Mouse (Mus musculus): ENCODE data around the gene Ces3b. TPM values are rescaled to one million over a fixed set of nuclear protein-coding genes. Genes with fewer than 3 reads are reported as not detected.

Gene Ces3b
- polyA plus RNA-seq, 1 experiment from 2014 or later, result not detected

Other genes with a start within 250 kb of the Ces3b start
- gene Ces2c, start 236.7 kb upstream of the Ces3b start, polyA plus RNA-seq (2016; fragmentation: Nextera tagmentation; extraction: Ambion mirVana), result not detected in 2 replicates
- gene Ces2e, start 157.5 kb upstream of the Ces3b start, polyA plus RNA-seq (2016; fragmentation: Nextera tagmentation; extraction: Ambion mirVana), result not detected in 2 replicates
- not detected in 2 replicates for gene Ces2f, start 136.4 kb upstream of the Ces3b start, polyA plus RNA-seq (2016; fragmentation: Nextera tagmentation; extraction: Ambion mirVana)
- gene Ces2g, start 122.0 kb upstream of the Ces3b start, polyA plus RNA-seq (2016; fragmentation: Nextera tagmentation; extraction: Ambion mirVana), result not detected in 2 replicates
- gene Ces2h, start 82.9 kb upstream of the Ces3b start, polyA plus RNA-seq (2016; fragmentation: Nextera tagmentation; extraction: Ambion mirVana), result not detected in 2 replicates
- gene Ces3a, start 35.2 kb upstream of the Ces3b start, polyA plus RNA-seq (2016; fragmentation: Nextera tagmentation; extraction: Ambion mirVana), result not detected in 2 replicates
- not detected in 2 replicates for gene Ces4a, start 48.0 kb downstream of the Ces3b start, polyA plus RNA-seq (2016; fragmentation: Nextera tagmentation; extraction: Ambion mirVana)
- 120 and 124 TPM in 2 replicates for gene Cbfb, start 86.9 kb downstream of the Ces3b start, polyA plus RNA-seq (2016; fragmentation: Nextera tagmentation; extraction: Ambion mirVana)
- 26.3 and 26.7 TPM in 2 replicates for gene D230025D16Rik, start 141.4 kb downstream of the Ces3b start, polyA plus RNA-seq (2016; fragmentation: Nextera tagmentation; extraction: Ambion mirVana)
- 7.1 and 9.1 TPM in 2 replicates for gene B3gnt9, start 171.4 kb downstream of the Ces3b start, polyA plus RNA-seq (2016; fragmentation: Nextera tagmentation; extraction: Ambion mirVana)
- 17.4 and 18.7 TPM in 2 replicates for gene Tradd, start 180.9 kb downstream of the Ces3b start, polyA plus RNA-seq (2016; fragmentation: Nextera tagmentation; extraction: Ambion mirVana)
- gene Fbxl8, start 180.9 kb downstream of the Ces3b start, polyA plus RNA-seq (2016; fragmentation: Nextera tagmentation; extraction: Ambion mirVana), result 1.2 and 1.4 TPM in 2 replicates
- gene Hsf4, start 186.0 kb downstream of the Ces3b start, polyA plus RNA-seq (2016; fragmentation: Nextera tagmentation; extraction: Ambion mirVana), result 0.36 TPM in 1 of 2 replicates, not detected in the other
- gene Nol3, start 192.4 kb downstream of the Ces3b start, polyA plus RNA-seq (2016; fragmentation: Nextera tagmentation; extraction: Ambion mirVana), result 2.1 and 2.4 TPM in 2 replicates
- 24.2 and 24.5 TPM in 2 replicates for gene 4931428F04Rik, start 206.1 kb downstream of the Ces3b start, polyA plus RNA-seq (2016; fragmentation: Nextera tagmentation; extraction: Ambion mirVana)
- gene Exoc3l, start 212.3 kb downstream of the Ces3b start, polyA plus RNA-seq (2016; fragmentation: Nextera tagmentation; extraction: Ambion mirVana), result 12.8 and 15.2 TPM in 2 replicates
- 81.1 and 82.3 TPM in 2 replicates for gene E2f4, start 213.9 kb downstream of the Ces3b start, polyA plus RNA-seq (2016; fragmentation: Nextera tagmentation; extraction: Ambion mirVana)
- gene Elmo3, start 221.8 kb downstream of the Ces3b start, polyA plus RNA-seq (2016; fragmentation: Nextera tagmentation; extraction: Ambion mirVana), result 3.4 and 4.2 TPM in 2 replicates
- gene Lrrc29, start 242.5 kb downstream of the Ces3b start, polyA plus RNA-seq (2016; fragmentation: Nextera tagmentation; extraction: Ambion mirVana), result 1.6 and 1.8 TPM in 2 replicates
- gene Tmem208, start 242.6 kb downstream of the Ces3b start, polyA plus RNA-seq (2016; fragmentation: Nextera tagmentation; extraction: Ambion mirVana), result 103 and 106 TPM in 2 replicates

Data from embryonic facial prominence, embryonic 12.5 days (tissue).